Mouse (Mus musculus): ENCODE measurements around the gene Irx4. TPM values are rescaled to one million over a fixed set of nuclear protein-coding genes. Genes with fewer than 3 reads are reported as not detected.

The Irx4 gene
- total and polyA plus RNA-seq, 3 experiments: not detected

Other genes with a start within 250 kb of the Irx4 start
- 140 and 142 TPM in 2 replicates for gene Mrpl36, start 68.0 kb downstream of the Irx4 start, total RNA-seq (2012; rRNA removed)
- 100 to 1,000 TPM in 1 of 2 experiments, not detected in 1; 147 TPM for gene Mrpl36, start 68.0 kb downstream of the Irx4 start, polyA plus RNA-seq (2012; ENCODE audit: insufficient read depth in 1 of 2, insufficient read length in 2 of 2, low read depth in 1 of 2, low replicate concordance in 2 of 2, missing spikeins in 1 of 2)
- 248 and 266 TPM in 2 replicates for gene Ndufs6, start 68.1 kb downstream of the Irx4 start, total RNA-seq (2012; rRNA removed)
- 100 to 1,000 TPM in 1 of 2 experiments, not detected in 1; 276 TPM for gene Ndufs6, start 68.1 kb downstream of the Irx4 start, polyA plus RNA-seq (2012; ENCODE audit: insufficient read depth in 1 of 2, insufficient read length in 2 of 2, low read depth in 1 of 2, low replicate concordance in 2 of 2, missing spikeins in 1 of 2)
- 30.5 and 38.8 TPM in 2 replicates for gene Lpcat1, start 206.7 kb downstream of the Irx4 start, total RNA-seq (2012; rRNA removed)
- 10 to 100 TPM in 1 of 2 experiments, not detected in 1; 31.5 TPM for gene Lpcat1, start 206.7 kb downstream of the Irx4 start, polyA plus RNA-seq (2012; ENCODE audit: insufficient read depth in 1 of 2, insufficient read length in 2 of 2, low read depth in 1 of 2, low replicate concordance in 2 of 2, missing spikeins in 1 of 2)